Mouse (Mus musculus): ENCODE data around the gene Ndufb3. TPM values are rescaled to one million over a fixed set of nuclear protein-coding genes. Genes with fewer than 3 reads are reported as not detected.

Gene Ndufb3
- polyA plus RNA-seq, 2 experiments, result 93.3 to 123 TPM

GRCm38 (mm10) chr1:58616176-58616575 is 30.0 kb downstream of the Ndufb3 start:
- Histone ChIP-seq H3K4me1 (replicated peaks; ENCODE audit: control insufficient read depth in 2 of 2, insufficient read depth in 2 of 2, low read length in 1 of 2) (no peaks in the 10 kb centered on the region; a peak in 1 of 4 replicates), H3K9ac (replicated peaks) (no peak overlapping the region), H3K4me2 (ENCODE audit: low read depth) (no peak overlapping the region), H3K27me3 (ENCODE audit: control insufficient read depth, insufficient read depth, low read length) (no peaks in the 10 kb centered on the region), H3K36me3 (replicated peaks; ENCODE audit: control insufficient read depth, insufficient read depth, low read depth) (no peaks in the 10 kb centered on the region), H3K4me3 (ENCODE audit: insufficient read depth in 1 of 2, low read depth in 2 of 2, low read length in 2 of 2) (no peak overlapping the region), H3K9me3 (ENCODE audit: control insufficient read depth, low read length) (no peaks in the 10 kb centered on the region), H3K27ac (no peak overlapping the region)
- ATAC-seq (ENCODE audit: insufficient read depth) (no peak), DNase-seq (ENCODE audit: low read depth in 3 of 3, low spot score in 3 of 3) (no peak)
- TF ChIP-seq EP300 (IDR thresholded peaks at IDR 0.05; ENCODE audit: low read depth), result no peak
- no peak for TF ChIP-seq CTCF (IDR thresholded peaks at IDR 0.05; ENCODE audit: low read depth)
- WGBS (ENCODE audit: insufficient replicate concordance), result 41% methylated on average over 3 of the region's 3 CpGs

- Histone ChIP-seq H3K4me1 (replicated peaks; ENCODE audit: control insufficient read depth in 2 of 2, insufficient read depth in 2 of 2, low read length in 1 of 2) (no peaks in the 10 kb centered on the region; a peak in 1 of 4 replicates), H3K27ac (no peak overlapping the region), H3K9ac (replicated peaks) (no peak overlapping the region), H3K36me3 (replicated peaks; ENCODE audit: control insufficient read depth, insufficient read depth, low read depth) (no peaks in the 10 kb centered on the region), H3K4me3 (ENCODE audit: insufficient read depth in 1 of 2, low read depth in 2 of 2, low read length in 2 of 2) (no peak overlapping the region), H3K27me3 (ENCODE audit: control insufficient read depth, insufficient read depth, low read length) (no peaks in the 10 kb centered on the region), H3K4me2 (ENCODE audit: low read depth) (no peak overlapping the region), H3K9me3 (ENCODE audit: control insufficient read depth, low read length) (no peaks in the 10 kb centered on the region)
- WGBS (ENCODE audit: insufficient replicate concordance), result 66% methylated on average over 5 of the region's 5 CpGs
- TF ChIP-seq EP300 (IDR thresholded peaks at IDR 0.05; ENCODE audit: low read depth) (no peak), CTCF (IDR thresholded peaks at IDR 0.05; ENCODE audit: low read depth) (no peak)
- DNase-seq (ENCODE audit: low read depth in 3 of 3, low spot score in 3 of 3), result no peak
- no peak for ATAC-seq (ENCODE audit: insufficient read depth)
Observed at GRCm38 (mm10) chr1:58617076-58617475, 30.9 kb downstream of the Ndufb3 start.

GRCm38 (mm10) chr1:58617978-58618668 is 31.9 kb downstream of the Ndufb3 start:
- no peak for TF ChIP-seq EP300 (IDR thresholded peaks at IDR 0.05; ENCODE audit: low read depth)
- TF ChIP-seq CTCF (IDR thresholded peaks at IDR 0.05; ENCODE audit: low read depth), result no peak
- Histone ChIP-seq H3K4me3 (ENCODE audit: insufficient read depth in 1 of 2, low read depth in 2 of 2, low read length in 2 of 2) (no peak overlapping the region), H3K36me3 (replicated peaks; ENCODE audit: control insufficient read depth, insufficient read depth, low read depth) (no peaks in the 10 kb centered on the region), H3K27ac (no peak overlapping the region), H3K4me2 (ENCODE audit: low read depth) (no peak overlapping the region), H3K9me3 (ENCODE audit: control insufficient read depth, low read length) (no peaks in the 10 kb centered on the region), H3K27me3 (ENCODE audit: control insufficient read depth, insufficient read depth, low read length) (no peaks in the 10 kb centered on the region), H3K4me1 (replicated peaks; ENCODE audit: control insufficient read depth in 2 of 2, insufficient read depth in 2 of 2, low read length in 1 of 2) (no peaks in the 10 kb centered on the region; a peak in 1 of 4 replicates), H3K9ac (replicated peaks) (no peak overlapping the region)
- ATAC-seq (ENCODE audit: insufficient read depth), result no peak
- DNase-seq (ENCODE audit: low read depth in 3 of 3, low spot score in 3 of 3), result no peak
- 20% methylated on average over 6 of the region's 6 CpGs for WGBS (ENCODE audit: insufficient replicate concordance)

DNA sequence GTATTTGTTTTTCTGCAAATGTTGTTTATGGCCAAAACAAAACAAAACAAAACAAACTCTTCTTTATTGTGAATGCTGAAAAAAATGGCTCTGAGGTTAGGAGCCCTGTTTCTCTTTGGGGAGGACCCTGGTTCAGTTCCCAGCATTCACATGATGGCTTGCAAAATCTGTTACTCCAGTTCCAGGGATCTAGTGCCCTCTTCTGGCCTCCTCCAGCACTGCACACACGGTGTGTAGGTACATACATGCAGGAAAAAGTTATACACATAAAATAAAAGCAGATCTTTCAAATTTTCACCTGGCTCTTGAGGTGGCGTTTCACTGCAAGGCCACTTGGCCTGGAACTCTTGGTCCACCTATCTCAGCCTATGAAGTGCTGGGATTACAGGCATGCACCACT is 32.6 kb downstream of the Ndufb3 start:
- Histone ChIP-seq H3K4me3 (ENCODE audit: insufficient read depth in 1 of 2, low read depth in 2 of 2, low read length in 2 of 2) (no peak overlapping the region), H3K4me2 (ENCODE audit: low read depth) (no peak overlapping the region), H3K36me3 (replicated peaks; ENCODE audit: control insufficient read depth, insufficient read depth, low read depth) (no peaks in the 10 kb centered on the region), H3K9me3 (ENCODE audit: control insufficient read depth, low read length) (no peaks in the 10 kb centered on the region), H3K27ac (no peak overlapping the region), H3K27me3 (ENCODE audit: control insufficient read depth, insufficient read depth, low read length) (no peaks in the 10 kb centered on the region), H3K9ac (replicated peaks) (no peak overlapping the region), H3K4me1 (replicated peaks; ENCODE audit: control insufficient read depth in 2 of 2, insufficient read depth in 2 of 2, low read length in 1 of 2) (no peaks in the 10 kb centered on the region; a peak in 1 of 4 replicates)
- TF ChIP-seq CTCF (IDR thresholded peaks at IDR 0.05; ENCODE audit: low read depth) (peak; percentile 37), EP300 (IDR thresholded peaks at IDR 0.05; ENCODE audit: low read depth) (no peak)
- WGBS (ENCODE audit: insufficient replicate concordance), result 65% methylated on average over 2 of the region's 2 CpGs
- no peak for DNase-seq (ENCODE audit: low read depth in 3 of 3, low spot score in 3 of 3)
- no peak for ATAC-seq (ENCODE audit: insufficient read depth)

DNA sequence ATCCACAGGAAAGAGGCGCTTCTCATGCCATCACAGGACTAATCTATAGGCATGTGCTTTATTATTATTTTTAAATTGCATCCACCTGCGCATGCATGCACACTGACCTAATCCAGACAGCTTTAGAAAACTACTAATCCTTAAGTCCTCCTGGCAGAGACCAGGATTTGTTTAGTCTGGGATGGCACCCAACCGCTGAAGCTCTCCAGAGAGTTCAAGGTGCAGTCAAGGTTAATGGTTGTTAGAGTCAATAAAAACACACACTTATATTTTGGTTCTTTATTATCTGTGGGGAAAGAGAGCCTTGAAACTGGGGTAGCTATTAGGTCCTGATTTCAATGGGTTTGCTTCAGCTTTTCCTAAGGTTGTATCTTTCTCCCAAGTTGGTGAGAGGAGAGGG is 35.1 kb downstream of the Ndufb3 start:
- no peak for TF ChIP-seq EP300 (IDR thresholded peaks at IDR 0.05; ENCODE audit: low read depth)
- TF ChIP-seq CTCF (IDR thresholded peaks at IDR 0.05; ENCODE audit: low read depth), result no peak
- no peak for DNase-seq (ENCODE audit: low read depth in 3 of 3, low spot score in 3 of 3)
- no peaks in the 10 kb centered on the region for H3K4me1 ChIP-seq (replicated peaks; ENCODE audit: control insufficient read depth in 2 of 2, insufficient read depth in 2 of 2, low read length in 1 of 2)
- no peaks in the 10 kb centered on the region for H3K9me3 ChIP-seq (ENCODE audit: control insufficient read depth, low read length)
- H3K4me2 ChIP-seq (ENCODE audit: low read depth), result no peak overlapping the region
- no peak overlapping the region for H3K9ac ChIP-seq (replicated peaks)
- no peak overlapping the region for H3K27ac ChIP-seq
- no peak for ATAC-seq (ENCODE audit: insufficient read depth)
- H3K4me3 ChIP-seq (ENCODE audit: insufficient read depth in 1 of 2, low read depth in 2 of 2, low read length in 2 of 2), result no peak overlapping the region
- H3K27me3 ChIP-seq (ENCODE audit: control insufficient read depth, insufficient read depth, low read length), result no peaks in the 10 kb centered on the region
- 64% methylated on average over 3 of the region's 3 CpGs for WGBS (ENCODE audit: insufficient replicate concordance)
- H3K36me3 ChIP-seq (replicated peaks; ENCODE audit: control insufficient read depth, insufficient read depth, low read depth), result no peaks in the 10 kb centered on the region
